Mouse (Mus musculus) cerebellum, adult 9-10 months (tissue): ENCODE data around the gene Pigq.

Experiments
- DNase-seq: peaks from one replicate; pipeline ENCODE4 v3.0.0; 2022

Pigq gene

DNA sequence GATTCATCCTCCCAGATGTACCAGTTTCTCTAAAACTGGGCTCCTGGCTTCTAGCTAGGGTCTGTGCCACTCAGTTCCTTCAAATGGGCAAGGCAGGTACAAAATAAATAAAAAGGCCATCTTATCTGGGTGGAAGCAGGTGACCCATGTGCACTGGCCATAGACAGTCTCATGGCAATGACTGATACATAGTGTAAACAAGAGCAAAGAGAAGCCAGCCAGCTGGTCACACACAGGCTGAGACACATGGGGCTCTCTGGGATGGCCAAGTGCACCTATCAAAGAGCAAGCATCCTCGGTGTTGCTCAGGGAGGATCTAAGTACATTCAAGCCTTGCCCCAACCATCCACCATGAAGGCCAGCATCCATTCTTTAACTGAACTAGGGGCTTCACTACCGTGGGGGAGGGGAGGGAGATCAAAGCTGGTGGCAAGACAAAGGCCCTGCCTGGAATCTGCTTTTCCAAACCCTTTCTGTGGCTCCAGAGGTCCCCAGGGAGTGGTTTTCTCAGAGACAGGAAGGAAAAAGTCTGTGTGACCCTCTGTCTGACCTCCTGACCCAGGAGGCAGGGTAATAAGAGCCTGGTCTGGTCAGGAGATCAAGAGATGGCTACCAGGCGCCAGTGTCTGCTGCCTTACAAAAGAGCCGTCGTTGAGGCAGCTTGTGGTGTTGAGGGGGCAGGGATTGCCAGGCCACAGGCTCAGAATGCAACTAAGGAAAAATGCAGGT is 63.7 kb downstream of the Pigq start:
- DNase-seq, result no peak

DNA sequence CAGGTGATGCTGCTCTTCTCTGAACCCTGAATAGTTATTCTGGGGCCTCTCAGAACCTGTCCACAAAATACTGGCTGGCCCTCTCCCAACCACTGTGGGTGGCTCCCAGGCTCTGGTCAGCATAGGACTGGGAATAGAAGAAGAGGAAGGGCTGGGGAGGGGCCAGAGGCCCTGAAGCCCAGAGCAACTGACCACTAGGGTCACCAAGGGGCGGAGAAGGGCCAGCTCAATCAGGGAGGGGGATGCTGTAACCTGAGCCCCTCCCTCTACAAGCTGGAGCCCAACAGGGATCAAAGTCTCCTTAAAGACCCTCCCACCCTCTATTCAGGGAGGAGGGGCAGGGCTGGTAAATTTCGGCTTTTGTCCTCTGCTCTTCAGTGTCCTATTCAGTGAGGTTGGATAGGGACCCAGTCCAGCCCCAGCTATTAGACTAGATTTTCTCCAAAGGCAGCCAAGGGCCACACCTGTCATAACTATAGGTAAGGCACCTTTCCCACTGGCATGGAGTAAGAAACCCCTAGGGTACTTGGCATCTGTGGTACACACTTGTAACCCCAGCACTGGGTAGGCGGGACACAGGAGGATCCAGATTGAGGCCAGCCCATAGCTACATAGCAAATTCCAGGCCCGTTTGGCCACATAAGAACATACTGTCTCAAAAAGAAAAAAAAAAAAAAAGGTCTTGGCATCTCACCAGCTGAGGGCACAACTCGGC is 64.4 kb downstream of the Pigq start, which contains the start of gene Wfikkn1:
Gene Wfikkn1, minus strand, starts transcription at position 663 of the 715 bp plus-strand sequence.
- no peak for DNase-seq

DNA sequence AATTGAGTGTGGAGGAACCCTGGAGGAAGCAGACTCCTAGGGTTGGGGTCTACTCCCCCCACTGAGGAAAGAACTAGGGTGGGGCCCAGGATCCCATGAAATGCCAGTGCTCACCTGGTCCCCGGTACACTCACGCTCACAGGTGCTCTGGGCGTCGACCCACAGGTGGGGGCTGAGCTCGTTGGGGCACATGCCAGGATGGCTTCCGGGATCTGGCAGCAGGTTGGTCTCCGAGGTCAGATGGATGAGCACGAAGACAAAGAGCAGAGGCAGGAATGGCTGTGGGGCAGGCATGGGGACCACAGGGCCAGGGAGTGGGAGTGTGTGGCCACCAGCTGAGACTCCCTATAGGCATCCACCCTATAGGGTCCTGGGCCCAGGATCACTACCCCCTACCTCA is 65.0 kb downstream of the Pigq start:
- DNase-seq, result no peak

DNA sequence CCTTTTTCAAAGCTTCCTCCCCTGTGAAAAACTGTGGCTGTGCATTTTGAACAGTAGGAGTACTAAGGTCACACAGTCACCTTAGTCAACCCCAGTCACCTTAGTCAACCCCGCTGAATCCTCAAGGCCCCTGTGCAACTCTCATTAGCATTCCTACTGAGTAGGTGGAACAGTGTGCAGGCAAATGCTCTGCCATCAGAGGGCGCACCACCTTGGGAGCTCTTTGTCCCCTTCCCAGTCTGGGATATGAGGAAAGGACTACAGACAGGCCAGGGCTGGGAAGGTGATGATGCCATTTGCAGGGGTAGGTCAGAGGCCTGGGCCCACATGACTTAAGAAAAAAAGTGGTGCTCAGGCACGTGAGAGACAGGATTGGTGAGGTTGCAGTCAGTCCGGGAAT is 65.5 kb downstream of the Pigq start:
- no peak for DNase-seq

DNA sequence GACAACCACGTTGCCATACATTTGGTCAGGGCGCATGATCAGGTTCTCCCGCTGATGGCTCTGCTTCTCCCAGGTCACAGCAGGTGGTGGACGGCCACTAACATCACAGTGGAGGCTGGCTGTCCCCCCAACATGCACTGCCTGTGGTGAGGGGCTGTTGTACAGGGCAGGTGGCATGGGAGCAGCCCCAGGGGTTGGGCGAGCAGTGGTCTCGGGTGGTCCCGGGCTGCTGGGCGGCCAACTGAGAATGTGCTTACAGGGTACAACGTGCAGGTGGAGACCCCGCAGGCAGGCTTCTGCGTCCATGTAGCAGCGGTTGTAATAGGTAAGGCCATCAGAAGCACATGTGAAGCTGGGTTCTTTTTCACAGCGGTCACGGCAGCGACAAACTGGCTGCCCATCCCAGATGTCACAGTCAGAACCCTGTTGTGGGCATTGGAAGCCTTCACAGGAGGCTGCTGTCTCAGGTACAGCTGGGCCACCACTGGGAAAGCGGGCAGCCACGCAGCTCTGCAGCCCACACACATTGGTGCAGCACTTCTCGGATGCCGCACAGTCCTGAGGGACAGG is 66.0 kb downstream of the Pigq start:
- DNase-seq, result no peak

DNA sequence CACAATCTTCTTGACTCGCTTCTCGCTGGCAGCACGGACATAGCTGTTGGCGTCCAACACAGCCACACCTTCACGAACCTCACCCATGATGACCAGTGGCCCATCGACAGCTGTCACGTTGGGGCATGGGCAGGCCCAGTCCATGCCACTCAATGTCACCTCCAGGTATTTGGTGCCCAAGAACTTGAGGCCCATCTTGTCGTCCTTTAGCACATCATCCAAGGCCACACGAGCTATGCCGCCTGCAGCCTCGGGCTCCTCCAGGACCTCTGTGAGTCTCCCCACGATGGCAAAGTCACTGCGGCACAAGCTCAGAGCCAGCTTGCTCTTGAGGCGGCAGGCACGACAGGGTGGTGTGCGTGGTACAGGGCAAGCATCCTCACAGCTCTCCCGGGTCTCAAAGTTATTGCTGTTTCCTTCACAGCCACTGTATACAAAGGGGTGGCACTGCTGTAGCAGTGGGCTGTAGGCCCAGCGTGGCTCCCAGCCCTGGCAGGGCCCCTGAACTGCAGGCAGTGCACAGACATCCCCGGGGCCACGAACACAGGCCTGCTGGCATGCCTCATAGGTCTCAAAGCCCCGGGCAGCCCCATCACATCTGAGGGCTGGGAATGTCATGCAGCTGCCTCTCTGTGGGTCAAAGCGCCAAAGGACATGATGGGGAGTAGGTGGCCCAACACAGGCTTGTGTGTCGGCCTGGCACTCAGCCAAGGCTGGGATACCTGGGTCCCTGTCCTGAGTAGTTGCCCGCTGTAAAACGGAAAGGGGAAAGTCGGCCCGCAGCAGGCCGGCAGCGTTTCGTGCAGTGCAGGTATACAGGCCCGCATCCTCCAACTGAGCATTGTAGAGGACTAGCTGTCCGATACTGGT is 66.8 kb downstream of the Pigq start:
- no peak for DNase-seq

DNA sequence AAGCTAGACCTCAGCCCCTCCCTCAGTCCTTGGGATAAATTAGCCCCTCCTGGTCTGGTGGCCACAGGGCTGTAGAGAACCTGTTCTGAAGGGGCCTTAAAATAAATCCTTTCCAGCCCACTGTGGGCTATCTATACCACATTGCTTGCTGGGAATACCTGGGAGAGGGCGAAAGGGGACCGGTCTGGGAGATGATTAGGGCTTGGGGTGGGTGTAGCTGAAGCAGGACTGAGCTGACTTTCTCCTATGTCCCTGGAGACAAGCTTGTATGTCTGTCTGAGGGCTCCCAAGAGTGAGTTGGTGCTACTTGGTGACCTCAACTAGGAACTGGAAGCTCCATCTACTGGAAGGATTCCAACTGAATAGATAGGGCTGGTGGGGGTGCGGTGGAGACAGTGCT is 67.7 kb downstream of the Pigq start:
- DNase-seq, result no peak
